Mouse (Mus musculus): Measurements from ENCODE around the gene Fgfr1op.
A peak's percentile ranks its signal among the peaks of the same experiment; 100 is the strongest.
"Not testable (repeated sequence)": the region's sequence is repeated elsewhere in the genome, so short reads cannot be mapped to it uniquely, and the experiment has no call there.

Fgfr1op gene

GRCm38 (mm10) chr17:8164701-8165607 is at the start of gene Fgfr1op:
TSS of gene Fgfr1op (plus strand) at chr17:8165501.
- not testable (repeated sequence) for DNase-seq (ENCODE audit: low spot score)

DNA sequence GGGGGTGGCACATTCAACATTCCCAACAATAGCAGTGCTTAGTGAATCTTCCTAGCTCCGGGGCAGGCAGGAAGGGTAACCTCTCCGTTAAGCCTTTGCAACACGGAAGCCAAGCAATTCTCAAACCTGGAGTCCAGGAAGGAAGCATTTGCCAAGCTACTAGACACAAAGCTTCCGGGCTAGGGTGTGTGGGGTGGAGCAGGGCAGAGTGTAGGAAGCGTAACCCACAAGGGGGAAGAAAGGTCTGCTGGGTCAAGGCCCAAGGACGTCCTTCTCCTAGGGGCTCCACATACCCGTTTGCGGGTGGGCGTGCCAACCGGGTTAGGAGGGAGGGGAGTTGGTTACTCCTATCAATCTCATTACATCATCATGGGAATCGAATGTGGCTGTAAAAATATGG is 48.9 kb upstream of the Fgfr1op start:
- DNase-seq (ENCODE audit: low spot score), result not testable (repeated sequence)

DNA sequence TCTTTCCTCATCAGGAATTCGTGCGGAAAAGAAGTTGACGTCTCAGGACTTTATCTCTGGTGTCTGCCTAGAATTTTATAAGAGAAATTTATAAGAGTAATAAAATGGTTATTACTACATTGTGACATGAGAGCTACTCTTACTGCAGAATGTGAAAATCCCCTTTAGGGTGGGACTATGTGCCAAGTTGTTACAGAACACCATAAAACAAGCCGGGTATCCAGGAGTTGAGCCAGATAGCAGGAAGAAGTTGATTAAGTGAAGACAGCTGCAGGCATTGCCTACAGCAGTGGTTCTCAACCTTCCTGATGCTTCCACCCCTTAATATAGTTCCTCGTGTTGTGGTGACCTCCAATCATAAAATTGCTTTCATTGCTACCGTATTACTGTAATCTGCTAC is 48.4 kb upstream of the Fgfr1op start:
- not testable (repeated sequence) for DNase-seq (ENCODE audit: low spot score)

GRCm38 (mm10) chr17:8122974-8123373 is 42.3 kb upstream of the Fgfr1op start:
- DNase-seq (ENCODE audit: low spot score), result not testable (repeated sequence)

- not testable (repeated sequence) for DNase-seq (ENCODE audit: low spot score)
These were observed 40.7 kb upstream of the Fgfr1op start for GRCm38 (mm10) chr17:8124586-8124985.

DNA sequence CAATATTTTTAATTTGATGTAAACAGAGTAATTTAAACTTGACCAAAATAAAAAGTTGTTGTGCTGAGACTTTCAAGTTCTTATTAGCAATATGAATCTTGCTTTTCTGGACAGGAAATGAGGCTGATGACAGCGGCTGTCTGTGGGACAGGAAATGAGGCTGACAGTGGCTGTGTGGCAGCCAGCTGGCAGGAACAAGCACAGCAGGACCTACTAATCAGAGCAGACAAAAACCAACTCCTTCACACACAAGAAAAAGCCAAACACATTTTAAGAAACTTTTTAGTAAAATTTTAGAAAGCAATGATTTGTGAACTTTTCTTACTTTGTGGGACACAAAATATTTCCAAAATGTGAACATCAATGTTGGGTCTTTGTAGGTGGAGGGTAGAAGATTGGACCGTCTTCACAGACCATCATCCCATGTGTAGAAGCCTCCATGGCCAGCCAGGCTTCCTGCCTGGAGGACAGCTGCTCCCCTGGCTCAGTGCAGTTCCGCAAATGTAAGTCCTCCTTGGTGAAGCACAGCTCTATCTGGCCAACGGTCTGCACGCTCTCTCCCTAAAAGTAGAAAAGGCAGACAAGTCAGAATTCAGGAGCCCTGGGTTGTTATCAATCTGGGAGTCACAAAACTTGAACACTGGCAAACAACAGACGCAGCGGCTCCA is 36.8 kb upstream of the Fgfr1op start:
- DNase-seq (ENCODE audit: low spot score), result not testable (repeated sequence)

- DNase-seq (ENCODE audit: low spot score), result not testable (repeated sequence)
These were observed 35.7 kb upstream of the Fgfr1op start for GRCm38 (mm10) chr17:8129578-8129977.

GRCm38 (mm10) chr17:8130849-8131248 is 34.5 kb upstream of the Fgfr1op start:
- DNase-seq (ENCODE audit: low spot score), result not testable (repeated sequence)

GRCm38 (mm10) chr17:8138116-8138515 is 27.2 kb upstream of the Fgfr1op start:
- not testable (repeated sequence) for DNase-seq (ENCODE audit: low spot score)

- not testable (repeated sequence) for DNase-seq (ENCODE audit: low spot score)
These were observed 25.1 kb upstream of the Fgfr1op start for GRCm38 (mm10) chr17:8140210-8140609.

DNA sequence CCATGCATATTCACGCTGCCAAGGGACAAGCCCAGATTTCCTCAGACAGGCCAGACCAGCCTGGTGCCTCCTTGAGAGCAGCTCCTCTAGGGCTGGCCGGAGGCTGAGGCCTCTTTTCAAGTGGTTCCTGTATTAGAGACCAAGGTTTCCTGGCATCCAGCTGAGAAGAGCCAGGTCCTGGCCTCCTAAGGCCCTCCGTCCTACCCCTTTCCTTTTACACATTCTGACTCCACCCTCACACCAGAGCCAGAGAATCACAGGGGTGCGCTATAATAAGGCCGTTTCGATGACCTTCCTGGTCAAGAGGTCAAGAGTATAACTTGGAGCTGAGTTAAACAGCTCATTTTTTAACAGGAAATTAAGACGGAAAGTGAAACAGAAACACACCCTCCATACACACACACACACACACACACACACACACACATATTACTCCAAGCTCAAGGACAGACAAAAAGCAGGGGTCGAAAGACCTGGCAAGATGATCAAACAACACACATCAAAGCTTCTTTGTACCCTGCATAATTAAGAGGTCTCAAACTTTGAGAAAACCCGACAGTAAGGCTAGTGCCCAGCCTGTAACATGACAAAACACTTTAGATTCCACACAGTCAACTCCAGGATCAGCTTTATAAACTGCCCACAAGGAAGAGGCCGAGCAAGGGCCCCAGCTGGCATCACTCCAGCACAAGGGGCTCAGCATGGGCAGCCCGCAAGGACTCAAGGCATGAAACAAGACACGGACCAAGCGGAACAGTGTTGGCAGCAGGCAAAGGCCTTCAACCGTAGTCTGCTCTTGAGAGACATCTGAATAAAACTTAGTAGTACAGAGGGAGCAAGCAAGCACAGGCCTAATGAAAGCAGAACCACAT is 21.3 kb upstream of the Fgfr1op start:
- not testable (repeated sequence) for DNase-seq (ENCODE audit: low spot score)

DNA sequence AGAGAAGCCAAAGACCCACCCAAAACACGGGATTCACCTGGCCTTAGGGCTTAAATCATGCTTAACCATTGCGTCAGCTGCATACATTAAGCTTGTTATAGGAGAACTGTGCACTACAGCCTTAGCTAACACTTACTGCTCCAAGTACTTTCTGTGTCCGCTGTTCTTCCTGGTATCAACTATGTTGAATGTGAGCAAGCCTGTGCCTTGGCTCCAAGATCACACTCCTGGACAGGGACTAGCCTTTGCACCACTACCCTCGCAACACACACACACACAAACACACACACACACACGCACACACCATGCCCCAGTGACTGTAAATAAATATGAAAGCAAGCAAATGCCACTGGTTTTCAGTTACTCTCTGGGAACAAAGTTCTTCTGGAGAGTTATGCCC is 18.4 kb upstream of the Fgfr1op start:
- DNase-seq (ENCODE audit: low spot score), result not testable (repeated sequence)

DNA sequence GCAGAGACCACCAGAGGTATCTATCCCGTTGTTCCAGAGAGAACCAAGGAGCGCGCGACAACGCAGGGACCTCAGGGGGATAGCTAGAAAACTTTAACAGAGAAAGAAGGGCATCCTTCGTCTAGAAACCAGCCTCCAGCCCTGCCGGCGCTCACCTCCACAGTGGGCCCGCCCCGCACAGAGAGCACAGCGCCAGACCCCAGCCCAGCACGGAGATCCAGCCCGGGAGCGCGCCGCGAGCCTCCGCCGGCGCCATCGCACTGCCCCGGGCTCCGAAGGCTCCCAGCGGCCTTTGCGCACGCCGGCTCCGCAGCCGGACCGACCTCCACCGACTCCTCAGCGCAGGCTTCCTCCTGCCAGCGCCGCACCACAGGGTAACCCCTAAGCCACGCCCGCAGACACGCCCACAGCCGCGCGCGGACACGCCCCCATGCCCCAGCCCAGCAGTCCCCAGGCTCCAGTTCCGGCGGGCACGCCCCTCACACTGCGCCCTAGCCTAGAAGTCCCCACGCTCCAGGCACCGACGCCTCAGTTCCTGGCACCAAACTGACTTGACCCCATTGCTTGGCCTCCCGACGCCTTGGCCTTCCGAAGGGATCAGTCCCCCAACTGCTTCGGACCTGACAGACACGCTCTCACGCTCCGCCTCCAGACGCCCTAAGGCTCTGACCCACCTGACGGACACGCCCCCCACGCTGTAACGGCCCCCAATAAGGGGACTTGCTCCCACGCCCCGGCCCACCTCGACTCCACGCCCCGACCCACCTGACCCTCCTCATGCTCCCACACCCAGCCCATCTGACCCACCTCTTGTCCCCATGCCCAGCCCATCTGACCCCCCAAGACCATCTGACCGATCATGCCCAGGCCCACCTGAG is 17.6 kb upstream of the Fgfr1op start, which contains the start of the genes Gm49673 and Rnaset2a:
TSS of gene Gm49673 (minus strand) at position 350 of the 878 bp plus-strand sequence.
TSS of gene Rnaset2a (minus strand) at position 659 of the 878 bp plus-strand sequence.
- peak; percentile 34 for DNase-seq (ENCODE audit: low spot score)

GRCm38 (mm10) chr17:8155010-8155409 is 10.3 kb upstream of the Fgfr1op start:
- not testable (repeated sequence) for DNase-seq (ENCODE audit: low spot score)

DNA sequence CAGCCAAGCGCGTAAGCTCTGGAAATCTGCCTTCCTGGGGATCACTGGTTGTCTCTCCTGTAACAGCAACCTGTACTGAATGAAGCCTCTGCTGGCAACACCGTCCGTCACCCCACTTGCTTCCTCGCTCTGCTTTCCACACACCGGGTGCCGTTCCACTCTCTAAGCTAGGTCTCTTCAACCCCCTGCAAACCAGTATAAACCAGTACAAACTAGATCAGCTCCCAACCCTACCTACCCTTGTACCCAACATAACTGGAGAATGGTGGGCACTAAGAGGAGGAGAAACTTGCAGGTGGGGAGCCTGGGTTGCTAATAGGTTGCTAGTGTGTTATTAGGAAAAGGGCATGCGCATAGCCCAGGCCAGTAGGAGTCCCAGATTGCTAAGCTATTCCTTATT is 9.3 kb upstream of the Fgfr1op start:
- DNase-seq (ENCODE audit: low spot score), result not testable (repeated sequence)

GRCm38 (mm10) chr17:8158627-8159026 is 6.7 kb upstream of the Fgfr1op start:
- not testable (repeated sequence) for DNase-seq (ENCODE audit: low spot score)

GRCm38 (mm10) chr17:8160969-8161368 is 4.3 kb upstream of the Fgfr1op start:
- not testable (repeated sequence) for DNase-seq (ENCODE audit: low spot score)

GRCm38 (mm10) chr17:8165608-8165945 is 276 bp downstream of the Fgfr1op start:
- peak; percentile 11 for DNase-seq (ENCODE audit: low spot score)

DNA sequence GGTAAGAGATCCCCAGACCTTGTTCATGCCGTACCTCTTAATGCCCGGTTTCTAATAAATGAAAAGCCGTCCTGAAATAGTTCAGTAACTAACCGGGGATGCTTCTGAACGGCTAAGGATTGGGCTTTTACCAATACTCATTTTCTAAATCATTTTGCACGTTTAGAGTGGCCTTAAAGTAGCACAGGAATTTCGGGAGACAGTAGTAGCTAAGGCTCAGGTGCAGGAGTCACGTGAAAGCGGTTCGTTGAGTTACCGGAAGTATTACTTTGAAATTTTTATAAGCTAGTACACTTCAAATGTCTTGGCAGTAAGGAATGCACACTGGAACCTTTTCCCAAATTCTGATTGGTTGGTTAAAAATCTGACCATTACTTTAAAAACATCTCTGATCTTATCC is 676 bp downstream of the Fgfr1op start:
- DNase-seq (ENCODE audit: low spot score), result peak; percentile 17

DNA sequence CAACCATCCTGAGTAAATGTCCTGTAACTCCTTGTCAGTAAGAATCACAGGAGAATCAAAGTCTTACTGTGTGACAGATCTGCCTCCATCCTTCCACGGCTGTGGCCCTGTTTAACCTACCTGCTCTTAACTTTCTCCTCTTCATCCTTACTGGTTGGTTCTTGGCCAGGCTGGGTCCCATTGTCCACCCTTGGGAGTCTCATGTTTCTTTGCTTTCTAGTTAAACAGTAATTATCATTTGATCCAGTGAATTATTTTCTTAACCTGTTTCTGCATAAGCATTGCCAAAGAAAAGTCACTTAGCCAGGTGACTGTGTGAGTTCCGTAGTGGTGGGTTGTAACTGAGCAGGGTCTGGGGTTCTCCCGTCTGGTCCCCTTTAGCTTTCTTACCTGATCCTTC is 1.2 kb downstream of the Fgfr1op start:
- not testable (repeated sequence) for DNase-seq (ENCODE audit: low spot score)

GRCm38 (mm10) chr17:8167436-8167835 is 2.1 kb downstream of the Fgfr1op start:
- DNase-seq (ENCODE audit: low spot score), result not testable (repeated sequence)
